Mouse (Mus musculus) midbrain, embryonic 13.5 days (tissue): ENCODE results near the gene Rpl13a. TPM values are rescaled to one million over a fixed set of nuclear protein-coding genes. Genes with fewer than 3 reads are reported as not detected.
A peak's percentile ranks its signal among the peaks of the same experiment; 100 is the strongest.

Experiments
- ATAC-seq: fragments of 200-750 bp; cut with Nextera tagmentation; 2 replicates; pipeline ENCODE4 v1.8.0; 2017; ENCODE audit warnings: mild to moderate bottlenecking, moderate TSS enrichment, moderate library complexity
- H3K27ac ChIP-seq: fragments of 300-500 bp; sonication (generic); 2 replicates; pipeline ENCODE4 v1.5.1; 2015; ENCODE audit warnings: inconsistent platforms, mild to moderate bottlenecking, moderate library complexity
- H3K27me3 ChIP-seq: fragments of 300-500 bp; sonication (generic); 2 replicates; pipeline ENCODE4 v1.6.1; 2015; ENCODE audit warnings: mild to moderate bottlenecking, inconsistent platforms
- H3K36me3 ChIP-seq: fragments of 300-500 bp; sonication (generic); 2 replicates; pipeline ENCODE4 v1.6.1; 2015; ENCODE audit warnings: mild to moderate bottlenecking, inconsistent platforms
- H3K4me1 ChIP-seq: fragments of 300-500 bp; sonication (generic); replicated peaks from 2 replicates; pipeline ENCODE4 v1.6.1; 2015; ENCODE audit warnings: inconsistent platforms
- H3K4me2 ChIP-seq: fragments of 300-500 bp; sonication (generic); replicated peaks from 2 replicates; pipeline ENCODE4 v1.6.1; 2015; ENCODE audit warnings: moderate library complexity, mild to moderate bottlenecking, inconsistent platforms
- H3K4me3 ChIP-seq: fragments of 300-500 bp; sonication (generic); replicated peaks from 2 replicates; pipeline ENCODE4 v1.5.1; 2015; ENCODE audit warnings: mild to moderate bottlenecking, inconsistent platforms
- H3K9ac ChIP-seq: fragments of 300-500 bp; sonication (generic); replicated peaks from 2 replicates; pipeline ENCODE4 v1.6.1; 2015; ENCODE audit warnings: mild to moderate bottlenecking, inconsistent platforms
- H3K9me3 ChIP-seq: fragments of 300-500 bp; sonication (generic); 2 replicates; pipeline ENCODE4 v1.6.1; 2016; ENCODE audit warnings: mild to moderate bottlenecking, inconsistent platforms
- WGBS: fragments of 180-500 bp; shearing (Covaris S2); methylation state at CpG from one replicate; pipeline ENCODE4 v1.1.7; 2015; 5-methylcytosine and 5-hydroxymethylcytosine counted together
- polyA plus RNA-seq: library from polyadenylated mRNA; unstranded; fragments of >200 nt; fragmentation: Nextera tagmentation; extraction: Ambion mirVana; gene quantifications from 2 replicates; pipeline ENCODE4 v1.2.1, GENCODE M21; 2015

The Rpl13a gene
- polyA plus RNA-seq, 1 experiment from 2014 or later: 838 TPM

DNA sequence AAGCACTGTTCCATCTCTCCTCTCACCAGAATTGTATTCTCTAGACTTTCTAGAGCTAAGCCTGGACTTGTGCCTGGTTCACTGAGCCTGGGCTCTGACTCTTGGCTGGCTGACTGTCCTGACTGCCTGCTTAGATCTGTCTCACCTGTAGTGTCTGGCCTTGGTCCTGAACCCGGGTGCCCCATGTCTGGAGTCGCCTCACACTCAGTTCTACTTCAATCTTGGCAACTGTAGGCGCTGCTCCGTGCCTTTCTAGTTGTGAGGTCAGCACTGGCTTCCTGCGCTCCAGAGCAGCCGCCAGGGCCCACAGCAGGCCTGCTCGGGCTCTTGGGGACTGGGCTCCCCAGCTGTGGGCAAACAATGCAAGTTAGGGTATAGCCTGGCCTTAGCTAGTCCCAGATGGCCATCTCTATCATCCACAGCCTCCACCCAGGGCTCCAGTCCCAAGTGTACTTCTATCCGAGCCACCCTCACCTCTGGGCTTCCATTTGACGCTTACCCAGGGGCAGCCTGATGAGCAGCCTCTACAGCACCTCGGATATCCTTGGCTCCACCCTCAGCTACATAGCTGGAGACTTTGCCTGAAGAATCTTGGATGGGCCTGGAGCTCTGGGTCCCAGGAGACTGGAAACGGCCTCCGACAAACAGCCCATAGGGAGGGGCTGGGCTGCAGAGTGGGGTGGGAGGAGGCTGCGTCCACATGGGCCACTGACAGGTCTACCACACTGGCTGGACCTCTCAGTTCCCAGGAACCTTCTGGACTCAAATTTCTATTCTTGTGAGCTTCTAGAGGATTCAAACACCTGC is 16.0 kb upstream of the Rpl13a start:
- H3K9me3 ChIP-seq: no peaks in the 10 kb centered on the region
- WGBS: 88% methylated on average over 13 of the region's 13 CpGs
- H3K4me2 ChIP-seq: no peak overlapping the region
- H3K36me3 ChIP-seq: peaks cover 45% of the 10 kb centered on the region
- no peak overlapping the region for H3K4me3 ChIP-seq
- no peak overlapping the region for H3K27ac ChIP-seq
- no peaks in the 10 kb centered on the region for H3K27me3 ChIP-seq
- peak overlapping the region; percentile 37; the same call in 1 of the 2 replicates for H3K9ac ChIP-seq
- H3K4me1 ChIP-seq: 0 out of 2 replicates have a peak, but pooled peaks cover 2% of the 10 kb centered on the region
- no peak for ATAC-seq

DNA sequence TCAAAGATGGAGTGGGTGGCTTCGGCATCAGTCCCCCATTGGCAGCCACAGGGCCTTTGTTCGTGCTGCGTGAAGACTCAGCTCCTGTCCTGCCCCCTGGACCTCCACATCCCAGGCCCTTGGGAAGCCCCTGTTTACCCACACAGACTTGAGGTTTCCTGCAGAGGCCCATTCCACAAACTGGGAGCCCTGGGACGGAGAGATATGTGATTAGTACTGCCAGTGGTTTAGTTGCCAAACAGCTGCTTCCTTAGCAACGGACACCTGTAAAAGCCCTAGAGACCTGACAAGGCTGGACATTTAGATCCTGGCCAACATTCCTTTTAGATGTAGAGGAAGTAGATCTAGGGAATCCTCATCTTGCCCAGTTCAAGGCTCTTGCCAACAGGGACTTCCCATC is 13.4 kb upstream of the Rpl13a start:
- Histone ChIP-seq H3K27me3 (peaks cover 11% of the 10 kb centered on the region), H3K4me3 (no peak overlapping the region), H3K4me1 (no peaks in the 10 kb centered on the region), H3K36me3 (peaks cover 45% of the 10 kb centered on the region), H3K27ac (no peak overlapping the region), H3K9me3 (no peaks in the 10 kb centered on the region), H3K4me2 (no peak overlapping the region), H3K9ac (no peak overlapping the region)
- 90% methylated on average over 5 of the region's 5 CpGs for WGBS
- ATAC-seq: no peak

DNA sequence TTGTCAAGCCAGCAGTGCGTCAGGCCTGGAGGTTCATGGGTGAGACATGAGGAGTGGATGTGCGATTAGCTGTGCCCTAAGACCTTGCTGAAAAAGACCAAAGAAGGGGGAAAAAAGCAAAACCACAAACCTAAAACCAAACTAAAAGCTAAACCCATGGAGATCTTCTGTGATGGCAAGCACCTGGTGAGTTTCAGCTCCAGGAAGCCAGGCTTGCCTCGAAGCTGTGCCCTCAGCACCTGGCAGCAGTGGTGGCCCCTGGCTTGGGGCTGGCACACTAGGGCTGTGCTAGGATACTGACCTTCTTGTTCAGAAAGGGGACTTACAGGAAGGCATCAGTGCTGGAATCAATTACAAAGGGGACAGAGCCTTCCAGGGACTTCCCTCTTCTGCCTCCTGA is 12.8 kb upstream of the Rpl13a start:
- Histone ChIP-seq H3K4me3 (no peak overlapping the region), H3K9me3 (no peaks in the 10 kb centered on the region), H3K27me3 (peaks cover 15% of the 10 kb centered on the region), H3K27ac (no peak overlapping the region), H3K4me2 (no peak overlapping the region), H3K4me1 (0 out of 2 replicates have a peak, but pooled peaks cover 2% of the 10 kb centered on the region), H3K36me3 (peaks cover 45% of the 10 kb centered on the region), H3K9ac (no peak overlapping the region)
- WGBS: 88% methylated on average over 3 of the region's 3 CpGs
- no peak for ATAC-seq

DNA sequence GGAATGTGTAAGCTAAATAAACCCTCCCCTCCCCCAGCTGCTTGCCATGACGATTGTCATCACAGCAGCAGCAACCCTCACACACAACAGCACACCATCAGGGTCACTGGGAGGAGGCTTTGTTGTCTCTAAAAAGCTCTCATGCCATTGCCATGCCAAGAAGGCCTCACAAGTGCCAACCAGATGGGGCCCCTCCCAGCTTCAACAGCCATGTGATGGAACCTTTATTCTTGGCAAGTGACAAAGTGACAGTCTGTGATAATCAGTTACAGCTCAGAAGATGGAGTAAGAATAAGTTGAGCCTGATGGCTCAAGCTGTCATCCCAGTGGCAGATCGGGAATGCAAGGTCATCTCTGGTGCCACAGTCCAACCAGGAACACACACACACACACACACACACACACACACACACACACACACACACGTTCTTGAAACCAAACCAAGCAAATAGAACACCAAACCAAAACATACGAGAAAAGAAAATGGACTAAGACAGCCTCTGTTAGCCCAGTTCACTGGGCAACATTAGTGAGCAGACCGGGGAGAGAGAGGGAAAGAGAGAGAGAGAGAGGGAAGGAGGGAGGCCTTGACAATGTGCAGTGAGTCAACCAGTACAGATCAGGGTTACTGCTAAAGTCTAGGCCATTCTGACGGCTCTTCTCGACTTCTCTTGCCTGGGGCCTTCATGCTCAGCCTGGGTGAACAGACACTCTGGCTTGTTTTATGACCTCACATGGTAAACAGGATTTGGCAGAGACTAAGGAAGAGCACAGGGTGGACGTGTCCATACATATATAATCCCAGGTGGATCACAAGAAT is 11.6 kb upstream of the Rpl13a start:
- Histone ChIP-seq H3K27ac (no peak overlapping the region), H3K4me2 (no peak overlapping the region), H3K4me1 (peaks cover 10% of the 10 kb centered on the region), H3K36me3 (peaks cover 35% of the 10 kb centered on the region), H3K27me3 (peaks cover 25% of the 10 kb centered on the region), H3K9me3 (no peaks in the 10 kb centered on the region), H3K9ac (no peak overlapping the region), H3K4me3 (no peak overlapping the region)
- ATAC-seq: no peak
- WGBS: 80% methylated on average over 8 of the region's 8 CpGs

DNA sequence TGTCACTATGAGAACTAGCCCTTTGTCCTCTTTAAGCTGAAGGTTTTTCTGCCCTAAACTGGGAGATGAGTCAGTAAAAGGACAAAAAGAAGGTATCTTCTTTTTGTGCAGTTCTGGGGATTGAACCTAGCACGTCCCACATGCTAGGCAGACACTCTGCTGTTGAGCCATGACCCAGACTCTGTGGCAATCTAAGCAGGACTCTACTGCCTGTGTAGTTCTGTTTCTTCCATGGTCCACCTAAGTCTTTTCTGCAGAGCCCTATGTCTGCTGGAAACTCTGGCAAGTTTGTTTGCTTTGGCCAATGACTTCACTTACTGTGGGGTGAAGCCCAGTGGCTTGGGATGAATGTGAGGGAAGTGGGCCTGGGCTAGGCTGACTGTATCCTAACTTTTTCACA is 9.8 kb upstream of the Rpl13a start:
- Histone ChIP-seq H3K4me3 (no peak overlapping the region), H3K9ac (no peak overlapping the region), H3K27ac (no peak overlapping the region), H3K4me1 (peaks cover 10% of the 10 kb centered on the region), H3K4me2 (no peak overlapping the region), H3K9me3 (no peaks in the 10 kb centered on the region), H3K36me3 (peaks cover 21% of the 10 kb centered on the region; the same call in 1 of the 2 replicates), H3K27me3 (peaks cover 32% of the 10 kb centered on the region)
- 82% methylated on average over 1 of the region's 1 CpGs for WGBS
- no peak for ATAC-seq

DNA sequence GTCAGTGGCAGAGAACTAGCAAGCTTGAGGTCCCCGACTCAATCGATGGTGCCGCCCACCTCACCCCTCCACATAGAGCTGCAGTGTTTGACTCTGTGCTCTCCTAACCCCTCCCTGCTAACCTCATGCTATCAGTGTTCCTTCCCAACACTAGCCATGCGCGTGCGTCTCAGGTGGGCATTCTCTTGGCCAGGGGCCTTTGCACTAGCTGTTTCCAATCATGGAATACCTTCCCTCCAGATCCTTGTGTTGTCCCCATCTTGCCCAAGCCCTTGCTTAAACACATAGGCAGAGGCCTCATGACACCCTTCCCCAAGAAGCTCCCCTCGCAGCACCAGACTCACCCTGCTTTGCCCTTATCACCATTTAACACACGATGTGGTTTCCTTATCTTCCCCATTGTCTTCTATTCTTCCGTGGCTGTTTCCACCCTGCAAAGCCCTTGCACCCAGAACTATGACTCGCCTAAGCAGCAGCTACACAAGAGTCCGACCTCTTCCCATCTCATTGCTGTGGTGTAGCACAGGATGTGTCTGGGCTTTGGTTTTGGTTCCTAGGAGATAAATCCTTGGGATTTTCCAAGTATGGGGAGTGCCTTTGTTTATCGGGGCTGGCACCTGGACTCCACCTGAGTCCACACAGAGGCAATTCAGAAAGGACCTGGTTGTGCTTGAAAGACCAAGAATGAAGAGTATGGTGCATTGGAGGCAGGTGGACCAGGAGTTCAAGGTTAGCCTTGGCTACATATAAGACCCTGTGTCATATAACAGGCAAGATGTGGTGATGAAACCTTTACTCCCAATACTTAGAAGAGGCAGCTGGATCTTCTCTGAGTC is 8.8 kb upstream of the Rpl13a start:
- Histone ChIP-seq H3K9me3 (no peaks in the 10 kb centered on the region), H3K36me3 (peaks cover 10% of the 10 kb centered on the region; the same call in 1 of the 2 replicates), H3K9ac (no peak overlapping the region), H3K4me2 (no peak overlapping the region), H3K4me3 (no peak overlapping the region), H3K27me3 (peaks cover 32% of the 10 kb centered on the region), H3K27ac (no peak overlapping the region), H3K4me1 (peaks cover 10% of the 10 kb centered on the region)
- ATAC-seq: no peak
- WGBS: 84% methylated on average over 12 of the region's 12 CpGs

DNA sequence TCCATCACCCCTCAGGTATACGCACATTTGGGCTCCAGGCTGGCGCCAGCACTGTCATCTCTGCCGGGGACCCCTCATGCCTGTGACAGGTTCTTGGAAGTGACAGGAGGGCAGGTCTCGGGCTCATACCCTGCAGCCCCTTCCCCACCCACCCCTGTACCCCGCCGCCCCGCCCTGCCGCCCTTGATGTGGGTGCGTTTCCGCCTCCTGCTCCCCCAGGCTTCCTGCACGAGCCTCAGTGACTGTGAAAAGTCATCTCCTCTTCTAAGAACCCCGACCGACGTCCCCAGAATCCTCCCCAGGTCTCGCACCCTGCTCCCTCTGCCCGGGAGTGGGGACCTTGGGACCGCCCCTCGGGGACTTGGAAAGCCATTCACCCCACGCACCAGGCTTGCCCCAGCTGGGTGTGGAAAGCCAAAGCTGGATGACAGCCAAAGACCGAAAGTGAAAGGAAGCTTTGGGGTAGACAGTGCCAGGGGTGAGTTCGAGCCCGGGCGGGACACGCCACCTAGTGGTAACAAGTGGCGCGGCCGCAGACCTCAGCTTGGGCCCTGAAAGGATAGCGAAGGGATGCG is 7.5 kb upstream of the Rpl13a start, which contains the start of the genes Gm45713 and Flt3l:
TSS of gene Gm45713 (minus strand) at position 239 of the 575 bp plus-strand sequence.
TSS of gene Flt3l (minus strand) at position 440 of the 575 bp plus-strand sequence.
- Histone ChIP-seq H3K36me3 (no peaks in the 10 kb centered on the region), H3K4me3 (peak within 1 kb of the TSS; percentile 41), H3K27ac (no peak within 1 kb of the TSS), H3K4me2 (peak within 1 kb of the TSS; percentile 65), H3K9ac (peak within 1 kb of the TSS; percentile 63; the same call in 1 of the 2 replicates), H3K27me3 (peaks cover 32% of the 10 kb centered on the region), H3K9me3 (no peaks in the 10 kb centered on the region), H3K4me1 (peaks cover 10% of the 10 kb centered on the region)
- peak; percentile 87 for ATAC-seq
- 5% methylated on average over 29 of the region's 29 CpGs for WGBS

DNA sequence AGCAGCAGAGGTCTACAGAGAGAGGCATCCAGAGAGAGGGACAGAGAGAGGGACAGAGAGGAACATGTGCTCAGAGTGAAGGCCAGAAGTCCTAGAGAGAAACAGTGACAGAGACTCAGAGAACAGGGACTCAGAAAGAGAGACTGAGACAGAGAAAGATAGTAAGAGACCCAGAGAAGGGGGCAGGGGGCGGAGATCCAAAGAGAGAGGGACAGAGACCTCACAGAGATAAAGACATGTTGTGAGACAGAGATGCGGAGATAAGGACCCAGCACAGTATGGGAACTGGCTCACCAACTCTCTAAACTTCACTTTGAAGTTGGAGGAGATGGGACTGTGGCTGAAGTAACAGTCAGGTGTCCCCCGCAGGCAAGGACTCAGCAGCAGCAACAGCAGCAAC is 6.8 kb upstream of the Rpl13a start:
- Histone ChIP-seq H3K4me1 (peaks cover 10% of the 10 kb centered on the region), H3K4me2 (no peak overlapping the region), H3K36me3 (no peaks in the 10 kb centered on the region), H3K4me3 (no peak overlapping the region), H3K27ac (no peak overlapping the region), H3K27me3 (peaks cover 32% of the 10 kb centered on the region), H3K9me3 (no peaks in the 10 kb centered on the region), H3K9ac (peak overlapping the region; percentile 63; the same call in 1 of the 2 replicates)
- WGBS: 77% methylated on average over 3 of the region's 3 CpGs
- ATAC-seq: no peak

DNA sequence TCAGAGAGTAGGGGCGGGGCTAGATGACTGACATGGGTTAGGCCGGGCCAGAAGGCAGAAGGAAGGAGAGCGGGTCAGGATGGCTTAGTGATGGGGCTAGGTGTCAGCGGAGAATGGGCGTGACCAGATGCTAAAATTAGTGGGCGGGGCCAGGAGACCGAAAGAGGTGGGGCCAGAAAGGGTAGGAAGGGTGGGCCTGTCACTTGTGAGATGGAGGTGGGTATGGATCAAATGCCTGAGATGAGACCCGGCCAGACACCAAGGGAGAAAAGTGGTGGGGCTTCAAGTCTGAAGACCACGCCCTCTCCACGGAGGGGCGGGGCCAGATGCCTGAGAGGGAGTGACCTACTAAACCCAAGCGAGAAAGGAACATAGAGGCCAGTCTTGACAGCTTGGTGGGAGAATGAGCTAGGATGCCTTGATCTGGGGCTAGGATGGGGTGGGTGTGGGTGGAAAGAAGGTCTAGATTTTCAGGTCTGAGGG is 6.0 kb upstream of the Rpl13a start:
- Histone ChIP-seq H3K9ac (no peak overlapping the region), H3K27ac (no peak overlapping the region), H3K4me3 (no peak overlapping the region), H3K36me3 (no peaks in the 10 kb centered on the region), H3K4me1 (peaks cover 15% of the 10 kb centered on the region), H3K9me3 (no peaks in the 10 kb centered on the region), H3K4me2 (no peak overlapping the region), H3K27me3 (peaks cover 32% of the 10 kb centered on the region)
- no peak for ATAC-seq
- 7% methylated on average over 12 of the region's 12 CpGs for WGBS

DNA sequence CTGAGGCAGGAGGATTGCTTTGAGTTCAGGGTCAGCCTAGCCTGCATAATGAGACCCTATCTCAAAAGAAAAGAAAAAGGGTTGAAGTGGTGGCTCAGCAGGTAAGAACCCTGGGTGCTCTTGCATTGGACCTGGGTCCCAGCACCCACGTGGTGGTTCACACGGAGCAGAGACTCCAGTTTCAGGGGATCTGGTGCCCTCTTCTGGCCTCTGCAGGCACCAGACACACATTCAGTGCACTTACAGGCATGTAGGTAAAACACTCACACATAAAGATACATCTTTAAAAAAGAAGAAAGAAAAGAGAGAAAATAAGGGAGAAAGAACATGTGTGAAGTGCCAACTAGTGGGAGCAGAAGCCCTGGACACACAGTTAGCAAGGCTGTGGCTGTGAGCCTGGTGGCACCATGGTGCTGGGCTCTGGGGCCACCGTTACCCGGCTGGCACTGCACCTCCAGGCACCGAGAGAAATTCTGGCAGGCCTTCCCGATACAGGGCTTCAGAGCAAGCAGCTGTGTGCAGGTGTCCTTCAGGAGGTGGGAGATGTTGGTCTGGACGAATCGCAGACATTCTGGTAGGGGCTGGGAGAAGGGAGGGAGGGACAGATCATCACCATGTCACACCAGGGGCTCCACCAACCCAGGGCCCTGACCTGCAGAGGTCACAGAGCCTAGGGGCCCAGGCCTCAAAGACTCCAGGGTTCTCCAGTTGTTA is 5.0 kb upstream of the Rpl13a start:
- no peak overlapping the region for H3K9ac ChIP-seq
- 76% methylated on average over 8 of the region's 8 CpGs for WGBS
- no peak overlapping the region for H3K4me3 ChIP-seq
- ATAC-seq: no peak
- no peak overlapping the region for H3K4me2 ChIP-seq
- no peaks in the 10 kb centered on the region for H3K36me3 ChIP-seq
- H3K4me1 ChIP-seq: peaks cover 19% of the 10 kb centered on the region
- H3K9me3 ChIP-seq: no peaks in the 10 kb centered on the region
- H3K27ac ChIP-seq: no peak overlapping the region
- peaks cover 32% of the 10 kb centered on the region for H3K27me3 ChIP-seq

DNA sequence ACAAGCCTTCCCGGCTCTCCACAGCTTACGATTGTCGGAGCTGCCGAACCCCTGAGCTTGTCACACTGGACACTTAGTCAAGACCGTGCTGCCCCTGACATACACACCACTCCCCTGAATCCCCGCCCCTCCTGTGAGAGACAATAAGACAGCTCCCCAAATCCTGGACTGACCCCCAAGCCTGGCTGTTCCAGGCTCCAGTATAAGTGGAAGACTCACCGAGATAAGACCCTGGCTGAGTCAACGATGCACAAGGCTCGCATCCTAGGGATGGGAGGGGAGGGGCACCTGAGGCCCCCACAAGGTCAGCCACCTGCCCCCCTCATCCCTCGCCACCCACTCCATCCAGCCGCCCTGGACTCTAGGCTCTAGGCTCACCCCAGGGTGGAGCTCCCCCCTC is 3.3 kb upstream of the Rpl13a start:
- H3K4me1 ChIP-seq: peaks cover 29% of the 10 kb centered on the region
- H3K27me3 ChIP-seq: peaks cover 20% of the 10 kb centered on the region
- H3K9me3 ChIP-seq: no peaks in the 10 kb centered on the region
- H3K4me3 ChIP-seq: no peak overlapping the region
- 78% methylated on average over 10 of the region's 11 CpGs for WGBS
- no peak overlapping the region for H3K27ac ChIP-seq
- H3K9ac ChIP-seq: no peak overlapping the region
- H3K36me3 ChIP-seq: peaks cover 6% of the 10 kb centered on the region
- H3K4me2 ChIP-seq: no peak overlapping the region
- ATAC-seq: no peak
